Mouse (Mus musculus) MN1 (cell line): Measurements from ENCODE around the gene Kri1.
"Not testable (repeated sequence)": the region's sequence is repeated elsewhere in the genome, so short reads cannot be mapped to it uniquely, and the experiment has no call there.

Experiments used
- DNase-seq: peaks from one replicate; pipeline ENCODE4 v3.0.0-alpha.2; 2016; ENCODE audit warnings: low spot score

The Kri1 gene

DNA sequence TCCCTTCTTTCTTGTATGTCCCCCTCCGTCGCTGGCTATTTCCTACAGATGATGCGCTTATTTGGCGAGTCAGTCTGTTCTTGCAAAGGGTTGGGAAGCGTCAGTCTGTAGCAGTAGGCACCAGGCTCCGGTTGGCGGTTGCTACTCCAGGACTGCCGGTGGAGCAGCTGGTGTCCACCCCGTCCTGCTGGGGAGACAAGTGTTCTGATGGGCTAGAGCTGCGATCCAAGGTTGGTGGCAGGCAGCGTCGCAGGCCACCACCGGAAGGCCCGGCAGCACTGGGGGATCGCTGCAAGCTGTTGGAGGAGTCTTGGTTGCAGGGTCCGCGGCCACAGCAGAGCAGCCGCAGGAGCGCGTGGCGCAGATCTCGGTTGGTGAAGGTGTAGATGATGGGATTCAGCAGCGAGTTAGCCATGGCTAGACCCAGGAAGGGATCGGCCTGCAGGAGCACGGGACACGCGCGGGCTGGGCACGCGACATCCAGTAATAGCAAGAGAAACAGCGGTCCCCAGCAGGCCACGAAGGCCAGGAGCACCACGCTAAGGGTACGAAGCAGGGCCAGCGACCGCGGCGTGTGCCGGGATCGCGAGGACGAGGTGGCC is 43.8 kb downstream of the Kri1 start:
- DNase-seq, result no peak

DNA sequence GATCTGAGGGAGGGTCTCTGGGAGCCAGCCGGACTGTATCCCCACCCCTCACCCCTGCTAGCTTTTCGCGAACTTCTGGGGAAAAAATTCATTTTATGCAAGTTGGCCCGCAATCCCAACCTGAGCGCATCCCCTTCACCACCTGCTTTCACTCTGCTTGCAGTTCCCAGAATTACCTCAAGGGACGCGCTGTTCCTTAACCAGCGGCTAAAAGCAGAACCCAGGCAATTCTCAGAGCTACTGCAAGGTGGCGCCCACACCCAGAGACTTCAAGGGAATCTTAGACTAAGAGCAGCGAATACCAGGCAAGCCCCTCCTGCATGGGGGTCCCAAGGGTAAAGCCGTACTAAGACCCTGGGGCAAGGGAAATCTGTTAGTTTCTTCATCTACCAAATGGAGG is 46.4 kb downstream of the Kri1 start:
- DNase-seq, result no peak

DNA sequence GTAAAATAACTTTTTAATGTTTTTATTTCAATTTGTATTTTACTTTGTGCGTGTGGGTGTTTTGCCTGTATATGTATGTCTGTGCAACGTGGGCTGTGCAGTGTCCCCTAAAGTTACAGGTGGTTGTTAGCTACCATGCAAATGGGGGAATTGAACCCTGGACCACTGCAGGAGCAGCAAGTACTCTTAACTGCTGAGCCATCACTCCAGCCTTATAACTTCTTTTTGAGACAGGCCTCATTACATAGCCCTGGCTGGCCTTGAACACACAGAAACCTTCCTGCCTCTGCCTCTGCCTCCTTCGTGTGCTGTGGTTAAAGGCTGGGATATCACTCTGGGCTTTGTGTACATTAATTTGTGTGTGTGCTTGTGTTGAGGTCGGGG is 48.3 kb downstream of the Kri1 start:
- DNase-seq, result no peak

DNA sequence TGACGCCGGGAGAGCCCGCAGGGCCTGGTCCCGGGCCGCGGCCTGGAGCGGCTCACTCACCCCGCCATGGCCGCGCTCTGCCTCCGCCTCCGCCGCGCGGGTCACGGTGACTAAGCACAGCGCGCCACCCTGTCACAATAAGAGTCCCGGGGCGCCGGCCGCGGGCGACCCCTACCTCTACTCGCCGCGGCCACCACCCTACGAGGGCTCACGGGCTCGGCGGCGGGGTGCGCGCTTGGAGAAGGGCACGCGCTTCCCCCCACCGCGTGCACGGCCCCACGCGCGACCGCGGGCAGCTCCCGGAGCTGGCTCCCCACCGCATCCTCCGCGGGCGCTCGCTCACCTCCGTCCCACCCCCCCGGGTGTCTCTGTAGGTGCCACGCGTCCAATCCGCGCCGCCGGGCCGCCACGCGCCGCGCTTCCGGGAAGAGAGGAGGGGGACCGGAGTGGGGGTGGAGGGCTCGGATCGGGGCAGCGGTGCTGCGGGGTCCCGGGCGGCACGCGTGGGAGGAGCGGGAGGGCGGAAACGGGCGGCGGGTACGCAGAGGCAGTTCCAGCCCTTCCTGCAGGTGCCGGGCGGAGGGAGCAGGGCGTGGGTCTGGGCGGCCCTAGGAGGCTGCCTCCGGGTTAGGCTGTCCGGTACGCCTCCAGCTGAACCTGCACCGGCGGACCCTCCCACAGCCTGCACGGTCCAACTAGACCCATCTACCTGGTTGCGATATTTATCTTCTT is 48.9 kb downstream of the Kri1 start, which contains the start of gene Keap1:
Gene Keap1, minus strand, starts transcription at position 629 of the 732 bp plus-strand sequence.
- peak; percentile 82 for DNase-seq

DNA sequence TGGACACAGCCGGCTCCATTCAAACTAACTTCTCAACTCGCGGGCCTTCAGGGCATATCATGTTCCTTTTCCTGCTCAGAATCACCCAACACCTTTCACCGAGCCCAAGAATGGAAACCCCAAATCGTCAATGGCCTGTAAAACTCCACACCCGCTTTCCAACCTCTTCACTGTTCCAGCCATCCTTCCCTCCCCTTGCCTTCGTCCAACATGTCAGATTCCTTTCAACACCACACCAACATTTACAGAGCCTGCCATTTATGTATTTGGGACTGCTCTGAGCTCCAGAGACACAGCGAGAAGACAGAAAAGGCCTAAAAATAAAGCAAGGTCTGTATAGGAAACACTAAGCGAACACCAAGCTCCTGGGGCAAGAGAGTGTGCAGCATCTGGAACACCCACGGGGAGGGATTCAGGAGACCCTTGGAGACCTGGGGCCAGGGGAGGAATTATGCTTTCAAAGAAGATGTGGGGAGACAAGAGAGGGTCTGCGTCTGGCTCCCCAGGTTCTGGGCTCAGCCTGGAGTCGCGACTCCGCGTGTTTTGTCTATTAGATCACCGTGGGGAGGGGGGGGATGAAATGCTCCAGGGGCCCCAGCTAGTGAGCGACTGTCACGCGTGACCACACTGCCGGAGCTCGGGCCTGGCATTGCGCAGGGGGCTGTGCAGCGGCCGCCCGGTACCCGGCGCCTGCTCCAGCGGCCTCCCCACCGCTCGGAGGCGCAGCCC is 49.6 kb downstream of the Kri1 start:
- peak; percentile 13 for DNase-seq

DNA sequence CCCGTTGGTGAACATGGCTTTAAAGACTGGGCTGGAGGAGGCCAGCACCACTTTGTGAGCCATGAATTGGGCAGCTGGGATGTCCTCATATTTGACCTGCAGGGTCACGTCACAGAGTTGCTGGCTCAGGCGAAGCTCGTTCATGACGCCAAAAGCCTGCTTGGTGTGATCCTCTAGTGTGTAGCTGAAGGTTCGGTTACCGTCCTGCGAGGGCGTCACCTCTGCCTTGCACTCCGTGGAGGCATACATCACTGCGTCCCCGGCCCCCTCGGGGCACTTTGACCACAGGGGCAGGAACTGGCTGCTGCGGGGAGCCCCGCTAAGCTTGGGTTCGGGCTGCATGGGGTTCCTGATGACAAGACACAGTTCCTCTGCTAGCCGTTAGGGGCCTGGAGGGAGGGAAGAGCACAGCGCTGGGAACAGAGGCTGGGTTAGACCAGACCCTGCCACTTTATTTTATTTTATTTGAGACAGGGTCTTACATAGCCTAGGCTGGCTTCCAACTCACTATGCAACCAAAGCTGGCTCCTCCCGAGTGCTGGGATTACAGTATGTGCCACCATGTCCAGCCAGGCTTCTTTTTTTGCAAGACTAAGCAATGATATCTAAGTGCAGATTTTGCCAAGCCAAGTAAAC is 50.3 kb downstream of the Kri1 start:
- DNase-seq, result peak; percentile 47

DNA sequence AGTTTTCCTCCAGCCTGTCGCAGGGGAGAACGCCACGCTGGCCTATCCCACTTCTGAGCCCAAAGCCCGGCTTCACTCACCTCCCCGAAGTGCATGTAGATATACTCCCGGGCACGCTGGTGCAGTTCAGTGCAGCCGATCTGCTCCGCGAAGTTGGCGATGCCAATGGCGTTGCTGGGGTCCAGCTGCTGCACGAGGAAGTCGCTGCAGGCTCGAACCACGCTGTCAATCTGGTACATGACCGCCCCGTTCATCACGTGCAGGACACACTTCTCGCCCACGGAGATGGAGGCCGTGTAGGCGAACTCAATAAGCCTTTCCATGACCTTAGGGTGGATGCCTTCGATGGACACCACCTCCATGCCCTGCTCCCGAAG is 50.8 kb downstream of the Kri1 start:
- DNase-seq, result no peak

DNA sequence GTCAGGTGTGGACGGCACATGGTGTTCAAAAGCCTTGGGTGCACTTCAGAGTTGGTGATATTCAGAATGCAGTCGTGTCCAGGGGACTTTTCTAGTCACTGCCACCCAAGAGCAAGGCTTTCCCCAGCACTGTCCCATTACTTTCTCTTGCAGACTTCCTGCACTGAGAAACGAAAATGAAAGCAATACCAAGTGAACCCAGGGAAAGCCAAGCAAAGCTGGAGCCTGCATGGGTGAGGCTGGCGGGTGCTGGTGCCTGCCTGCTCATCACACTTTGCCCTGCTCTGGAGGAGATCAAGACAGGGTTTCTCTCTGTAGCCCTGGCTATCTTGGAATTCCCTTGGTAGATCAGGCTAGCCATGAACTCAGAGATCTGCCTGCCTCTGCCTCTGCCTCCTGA is 52.4 kb downstream of the Kri1 start:
- DNase-seq, result no peak

DNA sequence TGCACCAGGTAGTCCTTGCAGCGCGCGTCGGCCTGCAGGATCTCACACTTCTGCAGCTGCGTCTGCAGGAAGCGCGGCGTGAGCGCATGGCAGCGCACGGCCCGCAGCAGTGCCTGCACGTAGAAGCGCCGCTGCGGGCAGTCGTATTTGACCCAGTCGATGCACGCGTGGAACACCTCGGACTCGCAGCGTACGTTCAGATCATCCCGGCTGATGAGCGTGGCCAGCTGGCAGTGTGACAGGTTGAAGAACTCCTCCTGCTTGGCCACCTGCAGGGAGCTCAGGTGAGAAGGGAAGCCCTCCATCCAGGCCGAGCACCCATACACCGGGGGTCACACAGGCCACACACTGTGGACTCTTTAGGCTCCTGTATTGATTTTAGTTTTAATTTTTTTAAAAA is 54.0 kb downstream of the Kri1 start:
- DNase-seq, result no peak

DNA sequence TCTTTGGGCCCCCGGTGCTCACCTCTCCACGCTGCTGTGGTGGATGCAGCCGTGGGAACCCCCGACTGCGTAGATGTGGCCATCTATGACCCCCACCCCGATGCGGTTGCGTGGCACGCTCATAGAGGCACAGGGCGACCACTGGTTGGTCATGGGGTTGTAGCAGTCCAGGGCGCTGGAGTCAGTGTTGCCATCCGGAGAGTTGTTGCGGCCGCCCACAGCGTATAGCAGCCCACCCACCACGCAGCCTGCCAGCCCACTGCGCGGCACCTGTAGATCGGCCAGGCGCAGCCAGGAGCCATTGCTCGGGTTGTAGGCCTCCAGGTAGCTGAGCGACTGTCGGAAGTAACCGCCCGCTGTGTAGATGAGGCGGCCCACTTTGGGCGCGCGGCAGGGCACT is 54.4 kb downstream of the Kri1 start:
- no peak for DNase-seq

DNA sequence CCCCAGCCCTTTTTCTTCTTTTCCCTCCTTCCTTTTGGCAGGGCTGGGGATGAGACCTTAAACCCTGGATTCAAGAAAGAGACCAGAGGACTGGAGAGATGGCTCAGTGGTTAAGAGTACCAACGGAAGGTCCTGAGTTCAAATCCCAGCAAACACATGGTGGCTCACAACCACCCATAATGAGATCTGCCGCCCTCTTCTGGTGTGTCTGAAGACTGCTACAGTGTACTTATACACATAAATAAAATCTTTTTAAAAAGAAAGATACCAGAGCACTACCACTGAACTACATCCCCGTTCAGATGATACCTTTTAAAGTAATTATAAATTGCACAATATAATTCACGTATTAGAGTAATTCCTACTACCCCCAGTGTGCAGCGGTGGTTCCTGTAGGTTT is 54.9 kb downstream of the Kri1 start:
- DNase-seq, result no peak

DNA sequence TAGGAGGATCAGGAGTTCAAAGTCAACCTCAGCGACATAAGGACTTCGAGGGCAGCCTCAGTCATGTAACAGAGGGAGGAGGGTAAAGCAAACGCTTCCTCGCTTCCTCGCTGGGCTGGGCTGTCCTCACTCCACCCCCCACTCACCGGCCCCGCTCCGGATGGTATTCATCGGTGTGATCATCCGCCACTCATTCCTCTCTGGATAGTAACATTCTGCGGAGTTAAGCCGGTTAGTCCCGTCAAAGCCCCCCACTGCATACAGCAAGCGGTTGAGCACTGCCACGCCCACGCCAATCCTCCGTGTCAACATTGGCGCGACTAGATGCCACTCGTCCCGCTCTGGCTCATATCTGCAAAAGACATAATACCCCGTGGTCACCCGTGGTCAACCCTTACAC is 56.2 kb downstream of the Kri1 start:
- DNase-seq, result no peak

DNA sequence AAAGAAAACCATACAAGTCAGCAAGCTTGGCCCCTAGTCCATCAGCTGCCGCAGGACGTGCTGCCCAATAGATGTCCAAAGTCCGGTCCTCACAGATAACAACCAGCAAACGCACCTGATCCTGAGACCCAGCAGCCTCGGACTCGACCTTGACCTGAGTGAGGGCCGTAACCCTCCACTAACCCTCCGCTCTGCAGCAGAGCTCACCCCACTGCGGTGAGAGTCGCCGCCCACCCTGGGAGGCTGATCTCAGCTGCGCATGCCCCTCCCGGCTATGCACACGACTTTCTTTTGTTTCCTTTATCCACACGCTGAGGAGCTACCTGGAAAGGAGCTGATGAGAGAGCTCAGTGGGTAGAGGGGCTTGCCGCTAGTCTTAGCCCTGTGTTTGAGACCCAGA is 60.4 kb downstream of the Kri1 start:
- DNase-seq, result no peak

DNA sequence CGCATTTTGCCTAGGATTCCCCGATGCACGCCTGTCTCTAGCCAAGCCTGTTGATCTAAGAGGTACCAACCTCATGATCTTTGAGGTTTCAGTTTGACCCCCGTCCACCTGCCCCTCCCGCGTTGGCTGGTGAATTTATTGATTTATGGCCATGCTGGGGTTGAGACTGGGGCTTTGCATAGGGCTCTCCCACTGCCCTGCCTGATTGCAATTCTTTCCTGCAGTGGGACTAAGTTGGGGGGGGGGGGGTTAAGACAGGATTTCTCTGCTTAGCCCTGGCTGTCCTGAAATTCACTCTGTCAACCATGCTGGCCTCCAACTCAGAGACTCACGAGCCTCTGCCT is 62.4 kb downstream of the Kri1 start:
- no peak for DNase-seq

DNA sequence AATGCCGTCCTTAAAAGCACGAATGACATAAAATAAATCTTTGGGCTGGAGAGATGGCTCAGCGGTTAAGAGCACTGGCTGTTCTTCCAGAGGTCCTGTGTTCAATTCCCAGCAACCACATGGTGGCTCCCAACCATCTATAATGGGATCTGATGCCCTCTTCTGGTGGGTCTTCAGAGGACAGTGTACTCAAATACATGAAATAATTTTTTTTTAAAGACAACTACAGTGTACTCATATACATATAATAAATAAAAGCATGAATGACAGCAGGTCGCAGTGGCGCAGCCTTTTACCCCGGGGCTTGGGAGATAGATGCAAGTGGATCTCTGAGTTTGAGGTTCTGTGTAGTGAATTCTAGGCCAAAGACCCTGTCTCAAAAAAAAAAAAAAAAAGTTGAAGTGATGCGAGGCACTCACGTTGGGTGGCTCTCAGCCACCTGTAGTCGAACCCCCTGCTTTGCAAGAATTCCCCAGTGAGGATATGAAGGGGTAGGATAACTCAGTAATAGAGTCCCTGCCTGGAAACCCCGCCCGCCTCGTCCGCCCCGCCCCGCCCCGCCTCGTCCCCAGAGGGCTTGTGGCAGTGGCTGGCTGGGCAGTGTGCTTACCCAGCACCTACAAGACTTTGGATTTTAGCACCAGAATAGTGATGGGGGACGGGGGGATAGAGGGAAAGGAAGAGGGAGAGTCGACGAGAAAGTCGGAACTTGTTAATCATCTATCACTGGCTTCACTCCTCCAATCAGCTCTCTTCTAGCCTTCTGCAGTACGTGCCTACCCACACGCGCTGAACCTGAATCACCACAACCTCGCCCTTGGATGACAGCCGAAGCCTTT is 63.0 kb downstream of the Kri1 start:
- peak; percentile 9 for DNase-seq

DNA sequence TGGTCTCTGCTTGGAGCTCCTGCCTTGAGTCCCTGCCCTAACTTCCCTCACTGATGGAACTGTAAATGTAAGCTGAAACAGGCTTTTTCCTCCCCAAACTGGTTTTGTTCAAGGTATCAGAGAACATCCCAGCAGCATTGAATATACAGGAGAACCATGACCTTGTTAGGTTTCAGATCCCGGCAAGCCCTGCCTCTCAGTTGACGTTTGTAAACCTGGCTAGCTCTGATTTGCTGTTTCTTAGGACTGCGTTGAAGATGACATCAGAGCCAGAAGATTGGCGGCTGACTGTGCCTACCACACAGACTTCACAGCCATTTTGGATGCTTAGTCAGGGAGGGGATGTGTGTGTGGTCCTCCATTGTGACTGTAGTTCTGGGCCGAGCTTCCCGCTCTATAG is 63.9 kb downstream of the Kri1 start:
- DNase-seq, result no peak

DNA sequence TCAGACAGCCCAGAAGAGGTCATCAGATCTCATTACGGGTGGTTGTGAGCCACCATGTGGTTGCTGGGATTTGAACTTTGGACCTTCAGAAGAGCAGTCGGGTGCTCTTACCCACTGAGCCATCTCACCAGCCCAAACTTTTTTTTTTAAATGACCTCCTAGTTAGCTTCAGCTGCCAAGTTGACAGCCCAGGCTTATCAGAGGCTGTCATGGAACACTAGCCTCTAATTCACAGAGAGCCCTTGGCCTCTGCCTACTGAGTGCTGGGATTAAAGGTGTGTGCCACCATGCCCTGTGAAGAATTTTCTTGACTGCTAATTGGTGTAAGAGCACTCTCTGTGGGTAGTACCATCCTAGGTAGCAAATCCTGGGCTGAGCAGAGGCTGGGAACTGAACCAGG is 64.3 kb downstream of the Kri1 start:
- DNase-seq, result not testable (repeated sequence)
